Mouse (Mus musculus): ENCODE measurements around the gene Mthfsd. TPM values are rescaled to one million over a fixed set of nuclear protein-coding genes. Genes with fewer than 3 reads are reported as not detected.

The Mthfsd gene
- polyA plus RNA-seq, 1 experiment from 2014 or later, result 61.4 TPM

DNA sequence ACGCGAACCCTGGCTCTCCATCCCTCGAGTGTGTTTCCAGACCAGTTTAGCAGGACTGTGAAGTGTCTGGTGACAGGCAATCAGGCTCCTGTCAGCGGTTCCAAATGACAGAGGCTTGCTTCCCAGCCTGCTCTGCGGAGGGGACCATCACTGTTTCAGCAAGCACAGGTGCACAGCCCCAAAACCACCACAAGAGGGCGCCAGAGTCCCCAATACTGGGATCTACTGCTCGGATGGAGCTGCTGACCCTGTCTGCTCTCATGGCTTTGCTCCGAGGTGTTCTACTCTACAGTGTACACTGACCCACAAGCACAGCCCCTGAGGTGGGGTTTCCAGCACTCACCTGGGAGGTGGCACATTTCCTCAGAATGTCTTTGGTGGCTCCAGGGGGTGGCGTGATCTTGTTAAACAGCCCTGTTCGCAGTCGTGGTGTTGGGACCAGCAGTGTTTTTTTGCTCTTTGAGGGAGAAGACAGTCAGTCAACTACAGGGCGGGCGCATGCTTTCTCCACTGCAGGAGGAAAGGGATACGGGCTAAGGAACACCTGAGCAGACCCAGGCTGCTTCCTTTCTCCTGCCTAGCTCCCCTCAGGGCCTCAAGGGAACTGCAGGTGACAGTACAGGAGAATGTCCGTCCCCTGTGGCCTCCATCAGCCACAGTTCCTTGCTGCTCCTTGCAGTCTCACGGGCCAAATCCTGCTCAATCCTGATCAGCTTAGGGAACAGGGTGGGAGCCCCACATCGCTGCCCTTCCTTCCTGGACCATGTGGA is 4.0 kb downstream of the Mthfsd start:
- Histone ChIP-seq H3K4me2 (replicated peaks) (no peak overlapping the region), H3K27ac (replicated peaks) (no peak overlapping the region), H3K4me3 (no peak overlapping the region), H3K36me3 (peaks cover 60% of the 10 kb centered on the region), H3K9ac (replicated peaks) (no peak overlapping the region), H3K9me3 (no peaks in the 10 kb centered on the region), H3K4me1 (peaks cover 13% of the 10 kb centered on the region), H3K27me3 (no peaks in the 10 kb centered on the region)
- WGBS, result 52% methylated on average over 17 of the region's 17 CpGs
- ATAC-seq (ENCODE audit: low FRiP score, low read depth), result 0 out of 2 replicates have a peak, but pooled peaks have one; percentile 28

DNA sequence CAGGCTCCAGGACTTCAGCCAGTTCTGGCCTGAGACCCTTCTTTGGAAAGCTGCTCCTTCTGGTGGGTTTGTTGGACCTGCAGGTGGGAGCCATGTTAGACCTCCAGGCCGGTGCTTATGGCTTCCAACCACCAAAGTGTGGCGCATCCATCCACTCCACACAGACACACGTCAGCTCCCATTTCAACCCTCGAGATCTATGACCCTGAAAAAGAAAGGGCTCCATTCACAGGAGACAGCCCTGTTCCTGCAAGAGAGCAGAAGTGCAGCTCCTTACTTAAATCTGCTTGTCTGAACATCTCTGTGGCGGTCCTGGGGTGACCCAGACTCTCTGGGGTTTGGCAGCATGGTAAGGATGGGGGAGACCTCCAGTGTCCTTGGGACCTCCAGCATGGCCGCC is 14.7 kb downstream of the Mthfsd start:
- H3K27me3 ChIP-seq, result peaks cover 60% of the 10 kb centered on the region
- no peak overlapping the region for H3K9ac ChIP-seq (replicated peaks)
- peaks cover 24% of the 10 kb centered on the region for H3K36me3 ChIP-seq
- no peak overlapping the region for H3K4me3 ChIP-seq
- WGBS, result 70% methylated on average over 6 of the region's 6 CpGs
- no peak overlapping the region for H3K4me2 ChIP-seq (replicated peaks)
- no peaks in the 10 kb centered on the region for H3K4me1 ChIP-seq
- no peaks in the 10 kb centered on the region for H3K9me3 ChIP-seq
- H3K27ac ChIP-seq (replicated peaks), result no peak overlapping the region
- ATAC-seq (ENCODE audit: low FRiP score, low read depth), result no peak

DNA sequence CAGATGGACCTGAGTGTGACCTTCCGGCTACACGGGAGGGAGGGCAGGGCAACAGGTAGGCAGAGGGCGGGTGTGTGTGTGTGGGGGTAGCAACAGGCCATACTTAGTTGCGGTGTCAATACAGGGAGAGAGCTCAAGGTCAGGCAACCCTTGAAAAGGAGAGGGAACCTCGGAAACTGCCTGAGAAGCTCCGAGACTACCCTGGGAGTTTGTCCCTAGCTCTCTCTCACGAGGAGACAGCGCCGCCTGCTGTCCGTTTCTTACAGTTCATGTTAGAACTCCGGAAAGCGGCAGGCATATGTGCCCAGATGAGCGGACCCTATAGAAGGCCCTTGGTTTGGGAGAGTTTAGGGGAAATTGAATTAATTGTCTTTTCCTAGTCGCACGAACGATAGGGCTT is 15.6 kb downstream of the Mthfsd start:
- Histone ChIP-seq H3K4me3 (no peak overlapping the region), H3K9me3 (no peaks in the 10 kb centered on the region), H3K4me1 (no peaks in the 10 kb centered on the region), H3K36me3 (peaks cover 15% of the 10 kb centered on the region), H3K4me2 (replicated peaks) (no peak overlapping the region), H3K27me3 (peaks cover 68% of the 10 kb centered on the region), H3K27ac (replicated peaks) (no peak overlapping the region), H3K9ac (replicated peaks) (no peak overlapping the region)
- ATAC-seq (ENCODE audit: low FRiP score, low read depth), result peak; percentile 71
- WGBS, result 4% methylated on average over 16 of the region's 16 CpGs

DNA sequence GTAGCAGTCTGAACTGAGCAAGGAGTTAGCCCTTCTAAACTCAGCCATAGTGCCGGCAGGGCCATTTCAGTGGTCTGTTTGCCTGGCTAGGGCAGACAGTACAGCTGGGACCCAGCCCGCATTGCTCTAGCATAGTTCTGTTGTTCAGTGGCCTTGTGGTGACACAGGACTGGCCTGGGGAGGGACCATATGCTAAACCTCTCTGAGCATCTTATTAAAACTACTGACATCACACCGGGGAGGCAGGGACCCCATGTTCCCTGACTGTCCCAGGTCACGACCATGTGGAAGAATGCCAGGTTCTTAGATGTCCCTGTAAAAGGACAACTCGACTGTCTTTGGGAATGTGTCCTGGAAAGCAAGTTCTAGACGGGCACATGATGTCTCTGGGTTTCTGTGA is 16.1 kb downstream of the Mthfsd start:
- H3K4me1 ChIP-seq, result no peaks in the 10 kb centered on the region
- H3K27me3 ChIP-seq, result peaks cover 73% of the 10 kb centered on the region
- H3K9me3 ChIP-seq, result no peaks in the 10 kb centered on the region
- H3K4me2 ChIP-seq (replicated peaks), result no peak overlapping the region
- no peak overlapping the region for H3K4me3 ChIP-seq
- no peak overlapping the region for H3K9ac ChIP-seq (replicated peaks)
- 34% methylated on average over 6 of the region's 6 CpGs for WGBS
- H3K27ac ChIP-seq (replicated peaks), result no peak overlapping the region
- no peak for ATAC-seq (ENCODE audit: low FRiP score, low read depth)
- H3K36me3 ChIP-seq, result peaks cover 10% of the 10 kb centered on the region

DNA sequence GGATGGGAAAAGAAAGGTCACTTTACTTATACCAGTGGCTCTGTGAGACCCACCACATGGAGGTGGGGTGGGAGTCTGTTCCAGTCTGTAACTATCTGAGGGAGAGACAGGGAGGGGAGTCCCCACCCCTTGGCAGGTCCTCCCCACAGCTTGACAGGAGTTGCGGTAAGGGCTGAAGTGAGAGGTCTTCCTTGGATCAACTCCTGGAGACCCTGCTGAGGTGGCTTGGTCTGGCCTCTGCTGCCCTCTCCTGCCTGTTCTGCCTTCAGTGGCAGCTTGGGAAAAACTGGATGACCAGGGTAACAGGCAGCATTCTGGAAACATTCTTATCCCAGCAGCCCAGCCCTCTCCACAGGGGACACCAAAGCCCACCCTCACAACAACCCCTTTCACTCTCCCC is 17.5 kb downstream of the Mthfsd start:
- Histone ChIP-seq H3K36me3 (no peaks in the 10 kb centered on the region), H3K27ac (replicated peaks) (no peak overlapping the region), H3K27me3 (peaks cover 87% of the 10 kb centered on the region), H3K4me2 (replicated peaks) (no peak overlapping the region), H3K9me3 (no peaks in the 10 kb centered on the region), H3K4me3 (no peak overlapping the region), H3K9ac (replicated peaks) (no peak overlapping the region), H3K4me1 (no peaks in the 10 kb centered on the region)
- whole genome bisulfite sequencing, result 0% methylated on average over 1 of the region's 1 CpGs
- no peak for ATAC-seq (ENCODE audit: low FRiP score, low read depth)

DNA sequence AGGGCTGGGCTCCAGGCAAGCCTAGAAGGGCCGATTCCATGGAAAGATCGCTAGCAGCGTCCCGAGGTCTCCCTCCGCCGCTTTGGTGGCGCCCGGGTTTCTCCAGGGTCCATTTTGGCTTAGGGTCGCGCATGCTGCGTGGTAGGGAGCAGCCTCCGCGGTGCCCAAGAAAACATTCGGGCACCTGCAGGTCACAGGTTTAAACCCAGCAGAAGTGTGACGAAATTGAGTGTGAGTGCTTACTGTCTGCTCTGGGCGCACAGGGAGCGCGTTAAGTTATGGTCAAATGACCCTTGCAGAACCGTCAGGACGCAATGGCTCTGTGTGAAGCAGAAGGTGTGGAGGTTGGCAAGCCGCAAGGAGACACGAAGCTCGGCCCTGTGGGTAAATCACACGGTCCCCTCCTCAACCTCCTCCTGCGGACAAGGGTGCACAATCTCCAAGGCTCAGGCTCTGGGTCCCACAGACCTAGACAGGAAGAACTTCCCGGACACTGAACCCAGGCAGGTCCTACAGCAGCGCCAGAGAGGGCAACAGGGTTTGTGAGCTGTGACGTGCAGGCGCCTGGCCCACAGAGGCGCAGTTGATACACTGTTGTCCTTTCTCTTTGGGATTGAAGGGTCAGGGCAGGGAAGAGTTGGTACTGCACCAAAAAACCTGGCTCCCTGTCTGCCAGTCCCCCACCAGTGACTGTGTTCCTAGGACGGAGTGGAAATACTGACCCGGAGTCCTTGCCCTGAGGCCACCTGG is 18.4 kb downstream of the Mthfsd start:
- no peak overlapping the region for H3K9ac ChIP-seq (replicated peaks)
- no peak for ATAC-seq (ENCODE audit: low FRiP score, low read depth)
- WGBS, result 1% methylated on average over 32 of the region's 32 CpGs
- no peaks in the 10 kb centered on the region for H3K9me3 ChIP-seq
- H3K36me3 ChIP-seq, result no peaks in the 10 kb centered on the region
- peaks cover 96% of the 10 kb centered on the region for H3K27me3 ChIP-seq
- no peak overlapping the region for H3K4me2 ChIP-seq (replicated peaks)
- no peak overlapping the region for H3K27ac ChIP-seq (replicated peaks)
- peaks cover 3% of the 10 kb centered on the region for H3K4me1 ChIP-seq
- no peak overlapping the region for H3K4me3 ChIP-seq

DNA sequence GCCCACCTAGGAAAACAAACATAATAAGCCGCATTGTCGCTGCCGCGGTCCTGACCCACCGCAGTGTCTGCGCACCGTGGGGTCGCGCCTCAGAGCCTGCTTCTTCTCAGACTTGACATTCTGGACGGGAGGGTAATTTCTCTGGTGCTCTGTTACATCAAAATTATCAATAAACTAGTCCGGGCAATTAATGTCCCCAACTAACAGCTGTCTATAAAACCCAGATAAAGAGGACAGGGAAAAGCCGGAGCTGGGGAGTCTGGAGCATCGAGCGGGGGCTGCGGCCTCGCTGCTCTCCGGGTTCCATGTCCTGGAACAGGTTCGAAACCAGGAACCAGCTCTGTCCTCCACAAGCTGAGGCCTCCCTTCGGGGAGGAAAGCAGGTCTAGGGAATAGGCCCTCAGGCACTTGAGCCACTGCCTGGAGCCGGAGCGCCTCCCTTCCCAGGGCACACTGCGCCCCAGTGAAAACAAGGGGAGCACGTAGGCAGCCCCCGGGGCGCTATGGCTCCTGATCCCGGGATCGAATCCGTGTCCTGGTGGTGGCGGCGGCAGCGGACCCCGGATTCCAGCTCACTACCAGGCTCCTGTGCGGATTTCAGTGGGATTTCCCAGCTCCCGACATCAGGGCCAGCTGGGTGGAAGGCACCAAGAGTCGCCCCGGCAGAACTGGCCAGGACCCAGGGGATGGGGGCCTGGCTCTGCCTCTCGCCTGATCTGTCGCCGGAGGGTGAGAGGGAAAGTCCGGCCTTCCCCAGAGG is 19.1 kb downstream of the Mthfsd start:
- no peak overlapping the region for H3K9ac ChIP-seq (replicated peaks)
- 2% methylated on average over 40 of the region's 40 CpGs for WGBS
- peaks cover 98% of the 10 kb centered on the region for H3K27me3 ChIP-seq
- H3K4me2 ChIP-seq (replicated peaks), result no peak overlapping the region
- no peaks in the 10 kb centered on the region for H3K36me3 ChIP-seq
- ATAC-seq (ENCODE audit: low FRiP score, low read depth), result no peak
- H3K4me1 ChIP-seq, result peaks cover 10% of the 10 kb centered on the region
- no peak overlapping the region for H3K4me3 ChIP-seq
- no peak overlapping the region for H3K27ac ChIP-seq (replicated peaks)
- no peaks in the 10 kb centered on the region for H3K9me3 ChIP-seq

DNA sequence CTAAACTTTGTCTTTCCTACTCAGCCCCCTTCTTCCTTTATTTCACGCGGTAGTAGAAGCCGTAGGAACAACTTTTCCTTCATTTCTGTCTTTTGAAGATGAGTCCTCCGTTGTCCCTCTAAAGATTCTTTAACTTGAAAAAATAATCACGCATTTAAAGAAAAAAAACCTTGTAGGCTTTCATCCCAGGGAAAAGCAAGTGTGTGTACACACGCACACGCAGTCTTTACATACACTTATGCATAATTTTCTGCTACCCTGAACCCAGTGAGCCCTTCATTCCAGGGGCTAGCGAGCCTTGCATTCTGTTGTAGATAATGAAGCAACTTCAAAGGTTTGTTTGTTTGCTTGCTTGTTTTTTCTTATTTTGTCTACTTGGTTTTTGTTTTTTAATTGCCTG is 19.9 kb downstream of the Mthfsd start:
- Histone ChIP-seq H3K9ac (replicated peaks) (no peak overlapping the region), H3K9me3 (no peaks in the 10 kb centered on the region), H3K27ac (replicated peaks) (no peak overlapping the region), H3K36me3 (no peaks in the 10 kb centered on the region), H3K4me1 (peaks cover 18% of the 10 kb centered on the region), H3K4me2 (replicated peaks) (no peak overlapping the region), H3K4me3 (no peak overlapping the region), H3K27me3 (peaks cover 98% of the 10 kb centered on the region)
- ATAC-seq (ENCODE audit: low FRiP score, low read depth), result no peak
- WGBS, result 3% methylated on average over 8 of the region's 8 CpGs

DNA sequence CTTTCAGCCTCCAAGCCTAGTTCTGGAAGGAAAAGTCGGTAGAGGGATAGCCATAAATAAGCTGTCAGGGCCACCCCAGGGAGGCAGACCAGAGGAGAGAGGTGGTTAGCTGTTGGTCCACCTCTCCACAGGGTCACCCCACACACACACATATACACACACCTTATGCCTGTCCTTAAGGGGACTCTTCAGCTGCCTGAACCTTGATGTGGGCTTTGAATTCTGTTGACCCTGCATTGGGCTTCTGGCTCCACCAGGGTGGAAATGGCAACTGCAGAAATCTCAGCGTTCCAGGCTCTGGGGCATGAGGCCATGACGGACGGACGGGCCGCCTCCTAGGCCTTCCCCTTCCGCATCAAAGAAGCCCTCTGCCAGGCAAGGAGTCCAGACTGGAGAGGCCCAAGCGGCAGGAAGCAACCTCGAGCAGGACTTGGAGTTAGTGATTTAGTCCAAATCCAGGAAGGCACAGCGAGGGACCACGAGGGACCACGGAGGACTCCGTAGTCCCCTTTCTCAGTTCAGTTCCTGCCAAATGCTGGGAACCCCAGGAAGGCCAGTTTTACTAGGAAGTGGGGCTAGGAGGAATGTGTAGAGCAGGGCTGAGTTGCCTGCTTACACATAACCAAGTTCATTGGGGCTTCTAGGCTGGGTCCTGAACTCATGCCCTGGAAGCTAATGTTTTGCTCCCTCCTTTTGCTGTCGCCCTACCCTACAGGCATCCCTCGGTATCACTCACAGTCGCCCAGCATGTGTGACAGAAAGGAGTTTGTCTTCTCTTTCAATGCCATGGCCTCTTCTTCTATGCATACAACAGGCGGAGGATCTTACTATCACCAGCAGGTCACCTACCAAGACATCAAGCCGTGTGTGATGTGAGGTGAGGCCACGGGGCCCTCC is 21.9 kb downstream of the Mthfsd start:
- Histone ChIP-seq H3K4me2 (replicated peaks) (no peak overlapping the region), H3K36me3 (no peaks in the 10 kb centered on the region), H3K27ac (replicated peaks) (no peak overlapping the region), H3K9ac (replicated peaks) (no peak overlapping the region), H3K9me3 (no peaks in the 10 kb centered on the region), H3K27me3 (peaks cover 99% of the 10 kb centered on the region), H3K4me1 (peaks cover 28% of the 10 kb centered on the region), H3K4me3 (no peak overlapping the region)
- no peak for ATAC-seq (ENCODE audit: low FRiP score, low read depth)
- 4% methylated on average over 19 of the region's 19 CpGs for WGBS

DNA sequence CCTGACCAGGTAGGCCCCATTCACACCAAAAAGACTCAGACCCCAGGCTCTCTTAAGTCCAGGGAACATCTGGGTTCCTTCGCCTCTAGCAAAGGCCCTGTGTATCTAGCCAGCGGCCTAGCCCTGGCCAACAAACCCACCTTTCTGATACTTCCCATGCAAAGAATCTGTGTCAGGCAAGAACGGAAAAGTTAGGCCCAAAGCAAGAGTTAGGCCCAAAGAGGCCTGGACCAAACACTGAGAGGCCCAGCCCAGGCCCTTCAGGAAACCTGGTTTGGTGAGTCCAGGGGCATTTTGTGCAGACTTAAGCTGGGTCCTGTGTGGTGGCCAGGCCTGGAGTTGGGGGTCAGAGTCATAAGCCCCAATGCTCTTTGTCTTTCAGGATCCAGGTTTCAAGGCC is 22.6 kb downstream of the Mthfsd start:
- Histone ChIP-seq H3K27me3 (peaks cover 99% of the 10 kb centered on the region), H3K27ac (replicated peaks) (no peak overlapping the region), H3K4me1 (peaks cover 28% of the 10 kb centered on the region), H3K36me3 (no peaks in the 10 kb centered on the region), H3K9ac (replicated peaks) (no peak overlapping the region), H3K4me3 (no peak overlapping the region), H3K4me2 (replicated peaks) (no peak overlapping the region), H3K9me3 (no peaks in the 10 kb centered on the region)
- 20% methylated on average over 3 of the region's 3 CpGs for WGBS
- ATAC-seq (ENCODE audit: low FRiP score, low read depth), result no peak

DNA sequence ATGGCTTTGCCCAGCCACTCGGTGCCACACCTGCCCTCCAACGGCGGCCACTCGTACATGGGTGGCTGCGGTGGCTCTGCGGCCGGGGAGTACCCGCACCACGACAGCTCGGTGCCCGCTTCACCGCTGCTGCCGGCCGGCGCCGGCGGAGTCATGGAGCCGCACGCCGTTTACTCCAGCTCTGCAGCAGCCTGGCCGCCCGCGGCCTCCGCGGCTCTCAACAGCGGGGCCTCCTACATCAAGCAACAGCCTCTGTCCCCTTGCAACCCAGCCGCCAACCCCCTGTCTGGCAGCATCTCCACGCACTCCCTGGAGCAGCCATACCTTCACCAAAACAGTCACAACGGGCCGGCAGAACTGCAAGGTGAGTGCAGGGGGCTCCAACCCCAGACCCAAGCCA is 23.2 kb downstream of the Mthfsd start:
- ATAC-seq (ENCODE audit: low FRiP score, low read depth), result no peak
- Histone ChIP-seq H3K9me3 (no peaks in the 10 kb centered on the region), H3K27me3 (peaks cover 99% of the 10 kb centered on the region), H3K4me3 (peak overlapping the region; percentile 46), H3K27ac (replicated peaks) (no peak overlapping the region), H3K9ac (replicated peaks) (no peak overlapping the region), H3K4me2 (replicated peaks) (peak overlapping the region; percentile 69), H3K36me3 (no peaks in the 10 kb centered on the region), H3K4me1 (peaks cover 28% of the 10 kb centered on the region)
- WGBS, result 2% methylated on average over 27 of the region's 30 CpGs

Measured in midbrain, embryonic 12.5 days (tissue).